Mouse (Mus musculus) midbrain, embryonic 14.5 days (tissue): ENCODE measurements at regions not wholly inside any gene's neighbourhood (a gene's known extent, or its start where the extent isn't known, plus 50 kb on each side); places are given as distances from the start of the nearest gene placed in this dataset.

ENCODE experiments used
- ATAC-seq: fragments of 200-750 bp; cut with Nextera tagmentation; 2 replicates; pipeline ENCODE4 v1.8.0; 2017; ENCODE audit warnings: moderate number of reproducible peaks, moderate library complexity; ENCODE audit not compliant: low FRiP score, low TSS enrichment
- DNase-seq: peaks from one replicate; pipeline ENCODE4 v3.0.0-alpha.2; 2015
- H3K27ac ChIP-seq: fragments of 300-500 bp; sonication (generic); replicated peaks from 2 replicates; pipeline ENCODE4 v1.5.1; 2014; ENCODE audit warnings: mild to moderate bottlenecking, low read depth, low read length, moderate library complexity
- H3K27me3 ChIP-seq: fragments of 300-500 bp; sonication (generic); 2 replicates; pipeline ENCODE4 v1.6.1; 2014; ENCODE audit warnings: low read length, control low read depth, mixed read lengths; ENCODE audit not compliant: control insufficient read depth, insufficient read depth
- H3K36me3 ChIP-seq: fragments of 300-500 bp; sonication (generic); 2 replicates; pipeline ENCODE4 v1.6.1; 2014; ENCODE audit warnings: low read length, control low read depth; ENCODE audit not compliant: control insufficient read depth, insufficient read depth
- H3K4me1 ChIP-seq: fragments of 300-500 bp; sonication (generic); 2 replicates; pipeline ENCODE4 v1.6.1; 2014; ENCODE audit warnings: mild to moderate bottlenecking, antibody characterized with exemption, low read length, control low read depth; ENCODE audit not compliant: control insufficient read depth, insufficient read depth
- H3K4me2 ChIP-seq: fragments of 300-500 bp; sonication (generic); 2 replicates; pipeline ENCODE4 v1.6.1; 2014; ENCODE audit warnings: mild to moderate bottlenecking, low read length, moderate library complexity
- H3K4me3 ChIP-seq: fragments of 300-500 bp; sonication (generic); replicated peaks from 2 replicates; pipeline ENCODE4 v1.5.1; 2014; ENCODE audit warnings: low read depth, low read length
- H3K9ac ChIP-seq: fragments of 300-500 bp; sonication (generic); replicated peaks from 2 replicates; pipeline ENCODE4 v1.6.1; 2014; ENCODE audit warnings: mild to moderate bottlenecking, low read length, moderate library complexity
- H3K9me3 ChIP-seq: fragments of 300-500 bp; sonication (generic); 2 replicates; pipeline ENCODE4 v1.6.1; 2016; ENCODE audit warnings: low read length, control low read depth, mixed read lengths; ENCODE audit not compliant: control insufficient read depth
- WGBS: fragments of 180-500 bp; shearing (Covaris S2); extraction: QIAGEN DNeasy Blood & Tissue Kit; methylation state at CpG from one replicate; pipeline ENCODE4 v1.1.7; 2014; 5-methylcytosine and 5-hydroxymethylcytosine counted together

GRCm38 (mm10) chr13:84056998-84057397, 165.1 kb upstream of the Tmem161b start:
- DNase-seq, result peak; percentile 78
- H3K9me3 ChIP-seq, result no peaks in the 10 kb centered on the region
- H3K4me2 ChIP-seq, result peak overlapping the region; percentile 36
- no peak overlapping the region for H3K4me3 ChIP-seq
- 5% methylated on average over 5 of the region's 5 CpGs for WGBS
- H3K36me3 ChIP-seq, result no peaks in the 10 kb centered on the region
- peak; percentile 49 for ATAC-seq
- H3K9ac ChIP-seq, result no peak overlapping the region; the same call in 1 of the 2 replicates
- no peaks in the 10 kb centered on the region for H3K27me3 ChIP-seq
- H3K27ac ChIP-seq, result peak overlapping the region; percentile 90
- peaks cover 44% of the 10 kb centered on the region for H3K4me1 ChIP-seq

GRCm38 (mm10) chr13:84057456-84057855, 164.6 kb upstream of the Tmem161b start:
- ATAC-seq (no peak), DNase-seq (peak; percentile 41)
- Histone ChIP-seq H3K9me3 (no peaks in the 10 kb centered on the region), H3K4me2 (peak overlapping the region; percentile 36; the same call in 1 of the 2 replicates), H3K9ac (no peak overlapping the region; the same call in 1 of the 2 replicates), H3K4me3 (no peak overlapping the region), H3K27ac (peak overlapping the region; percentile 90), H3K27me3 (no peaks in the 10 kb centered on the region), H3K36me3 (no peaks in the 10 kb centered on the region), H3K4me1 (peaks cover 48% of the 10 kb centered on the region)

GRCm38 (mm10) chr13:84058251-84058650, 163.8 kb upstream of the Tmem161b start:
- ATAC-seq (no peak), DNase-seq (peak; percentile 55)
- H3K27ac ChIP-seq, result peak overlapping the region; percentile 90
- H3K4me1 ChIP-seq, result peaks cover 52% of the 10 kb centered on the region
- H3K36me3 ChIP-seq, result no peaks in the 10 kb centered on the region
- WGBS, result 15% methylated on average over 3 of the region's 3 CpGs
- no peaks in the 10 kb centered on the region for H3K27me3 ChIP-seq
- H3K9ac ChIP-seq, result peak overlapping the region; percentile 27; the same call in 1 of the 2 replicates
- H3K4me2 ChIP-seq, result peak overlapping the region; percentile 48
- no peaks in the 10 kb centered on the region for H3K9me3 ChIP-seq
- H3K4me3 ChIP-seq, result no peak overlapping the region

- H3K27me3 ChIP-seq, result no peaks in the 10 kb centered on the region
- H3K9ac ChIP-seq, result peak overlapping the region; percentile 53
- H3K9me3 ChIP-seq, result no peaks in the 10 kb centered on the region
- H3K36me3 ChIP-seq, result no peaks in the 10 kb centered on the region
- peak; percentile 80 for ATAC-seq
- H3K4me2 ChIP-seq, result peak overlapping the region; percentile 48
- peaks cover 56% of the 10 kb centered on the region for H3K4me1 ChIP-seq
- DNase-seq, result peak; percentile 85
- 3% methylated on average over 10 of the region's 10 CpGs for WGBS
- H3K27ac ChIP-seq, result peak overlapping the region; percentile 90
- H3K4me3 ChIP-seq, result peak overlapping the region; percentile 14
Measured at GRCm38 (mm10) chr13:84059031-84059651, 163.0 kb upstream of the Tmem161b start.

- Histone ChIP-seq H3K4me1 (peaks cover 59% of the 10 kb centered on the region), H3K9me3 (no peaks in the 10 kb centered on the region), H3K4me2 (peak overlapping the region; percentile 48), H3K27ac (peak overlapping the region; percentile 90), H3K36me3 (no peaks in the 10 kb centered on the region), H3K27me3 (no peaks in the 10 kb centered on the region), H3K9ac (peak overlapping the region; percentile 53; the same call in 1 of the 2 replicates), H3K4me3 (peak overlapping the region; percentile 14)
- peak; percentile 70 for ATAC-seq
- DNase-seq, result peak; percentile 77
- 1% methylated on average over 5 of the region's 5 CpGs for WGBS
Measured at GRCm38 (mm10) chr13:84059661-84060452, 162.2 kb upstream of the Tmem161b start.

GRCm38 (mm10) chr13:84060453-84060834, 161.7 kb upstream of the Tmem161b start:
- Histone ChIP-seq H3K9me3 (no peaks in the 10 kb centered on the region), H3K4me1 (peaks cover 54% of the 10 kb centered on the region), H3K4me3 (peak overlapping the region; percentile 14; the same call in 1 of the 2 replicates), H3K9ac (peak overlapping the region; percentile 53; the same call in 1 of the 2 replicates), H3K36me3 (no peaks in the 10 kb centered on the region), H3K27ac (peak overlapping the region; percentile 90), H3K4me2 (peak overlapping the region; percentile 48), H3K27me3 (no peaks in the 10 kb centered on the region)
- 31% methylated on average over 3 of the region's 3 CpGs for WGBS
- DNase-seq (peak; percentile 36), ATAC-seq (no peak)

GRCm38 (mm10) chr13:84060906-84061305, 161.2 kb upstream of the Tmem161b start:
- H3K27ac ChIP-seq, result peak overlapping the region; percentile 90
- peak overlapping the region; percentile 53; the same call in 1 of the 2 replicates for H3K9ac ChIP-seq
- DNase-seq, result peak; percentile 25
- peak overlapping the region; percentile 48 for H3K4me2 ChIP-seq
- ATAC-seq, result no peak
- H3K4me3 ChIP-seq, result 0 out of 2 replicates have a peak overlapping the region, but pooled peaks have one; percentile 5
- no peaks in the 10 kb centered on the region for H3K36me3 ChIP-seq
- peaks cover 58% of the 10 kb centered on the region for H3K4me1 ChIP-seq
- WGBS, result 37% methylated on average over 3 of the region's 3 CpGs
- H3K27me3 ChIP-seq, result no peaks in the 10 kb centered on the region
- no peaks in the 10 kb centered on the region for H3K9me3 ChIP-seq

GRCm38 (mm10) chr13:84061820-84062480, 160.1 kb upstream of the Tmem161b start:
- DNase-seq (peak; percentile 60), ATAC-seq (no peak)
- H3K27me3 ChIP-seq, result no peaks in the 10 kb centered on the region
- no peaks in the 10 kb centered on the region for H3K36me3 ChIP-seq
- peak overlapping the region; percentile 92 for H3K27ac ChIP-seq
- H3K4me3 ChIP-seq, result peak overlapping the region; percentile 25
- peak overlapping the region; percentile 48; the same call in 1 of the 2 replicates for H3K9ac ChIP-seq
- H3K4me2 ChIP-seq, result peak overlapping the region; percentile 48
- WGBS, result 17% methylated on average over 7 of the region's 7 CpGs
- peaks cover 63% of the 10 kb centered on the region for H3K4me1 ChIP-seq
- no peaks in the 10 kb centered on the region for H3K9me3 ChIP-seq
